Mouse (Mus musculus): Measurements from ENCODE around the gene Cdkl2.
A peak's percentile ranks its signal among the peaks of the same experiment; 100 is the strongest.

The Cdkl2 gene

DNA sequence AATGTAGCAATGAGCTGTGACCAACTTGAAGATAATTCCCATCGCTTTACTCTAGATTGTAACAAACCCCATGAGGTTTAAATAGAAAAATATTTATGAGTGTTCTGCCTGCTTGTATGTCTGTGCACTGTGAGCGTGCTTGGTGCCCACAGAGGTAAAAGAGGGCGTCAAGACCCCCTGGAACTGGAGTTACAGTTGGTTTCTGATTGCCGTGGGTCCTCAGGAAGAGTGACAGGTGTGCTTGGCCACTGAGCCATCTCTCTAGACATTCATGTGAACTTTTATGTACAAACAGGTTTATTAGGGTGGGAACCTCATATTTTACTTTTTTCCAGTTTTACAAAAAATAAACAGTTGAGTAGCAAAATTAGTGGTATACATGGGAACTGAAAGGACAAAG is at the start of gene Cdkl2:
Cdkl2 (minus strand) TSS at position 101 of the 400 bp plus-strand sequence.
- DNase-seq = no peak

DNA sequence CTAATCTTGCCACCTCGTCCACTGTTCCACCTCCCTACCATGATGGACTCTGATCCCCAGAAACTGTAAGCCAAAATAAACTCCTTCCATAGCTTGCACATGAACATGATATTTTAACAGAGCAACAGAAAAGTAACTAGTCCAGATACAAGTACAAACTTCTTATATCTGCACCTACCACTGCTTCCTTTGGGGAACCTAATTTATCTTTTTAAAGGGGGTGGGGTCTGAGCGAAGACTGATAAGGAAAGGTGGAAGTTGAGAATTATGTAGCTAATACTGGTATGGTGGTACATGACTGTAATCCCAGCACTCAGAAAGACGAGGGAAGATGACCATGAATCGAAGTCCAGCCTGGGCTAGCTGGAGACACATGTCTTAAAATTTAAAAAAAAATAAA is 43.8 kb upstream of the Cdkl2 start:
- DNase-seq = no peak

DNA sequence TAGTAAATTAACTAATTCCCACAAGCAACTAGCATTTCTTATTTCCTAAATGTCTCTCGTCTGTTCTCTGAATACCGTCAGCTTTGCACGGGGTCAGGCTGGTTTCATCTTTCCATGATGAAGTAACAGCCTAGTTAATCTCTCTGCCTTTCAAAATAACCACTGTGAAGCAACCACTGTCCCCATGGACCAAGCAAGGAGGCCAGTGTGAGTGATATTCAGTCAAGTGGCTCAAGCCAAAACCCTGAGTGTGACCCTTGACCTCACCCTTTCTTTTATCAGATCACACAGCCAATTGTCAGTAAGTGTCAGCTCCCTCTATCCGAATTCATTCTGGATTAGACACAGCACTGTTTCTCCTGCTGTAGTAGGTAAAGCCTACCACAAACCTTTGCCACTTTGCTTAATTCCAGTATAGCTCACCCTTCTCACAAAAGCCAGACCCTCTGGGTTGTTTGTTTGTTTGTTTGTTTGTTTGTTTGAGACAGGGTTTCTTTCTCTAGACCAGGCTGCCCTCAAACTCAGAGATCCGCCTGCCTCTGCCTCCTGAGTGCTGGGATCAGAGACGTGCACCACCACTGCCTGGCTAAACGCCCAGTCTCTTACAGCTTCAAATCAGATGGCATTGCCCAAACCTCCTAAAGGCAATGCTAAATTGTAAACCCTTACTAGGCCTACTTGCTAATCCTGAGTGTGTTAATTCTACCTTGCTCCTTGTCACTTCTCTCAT is 42.3 kb upstream of the Cdkl2 start:
- no peak for DNase-seq

DNA sequence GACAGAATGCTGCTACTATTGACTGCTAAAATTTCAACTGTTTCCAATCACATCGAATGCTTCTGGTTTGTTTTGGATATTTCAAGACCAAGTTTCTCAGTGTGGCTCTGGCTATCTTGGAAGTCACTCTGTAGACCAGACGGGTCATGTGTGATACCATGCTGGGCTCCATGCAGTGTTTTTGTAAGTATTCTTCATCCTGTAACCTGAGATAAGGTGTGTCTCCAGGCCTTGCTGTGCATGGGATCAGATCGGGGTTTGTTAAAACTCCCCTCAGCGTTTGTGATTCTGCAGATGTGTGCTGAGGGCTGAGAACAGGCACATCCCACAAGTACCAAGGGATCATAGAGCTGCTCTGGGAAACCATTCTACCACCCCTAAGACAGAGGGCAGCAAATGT is 41.6 kb upstream of the Cdkl2 start:
- DNase-seq = no peak

DNA sequence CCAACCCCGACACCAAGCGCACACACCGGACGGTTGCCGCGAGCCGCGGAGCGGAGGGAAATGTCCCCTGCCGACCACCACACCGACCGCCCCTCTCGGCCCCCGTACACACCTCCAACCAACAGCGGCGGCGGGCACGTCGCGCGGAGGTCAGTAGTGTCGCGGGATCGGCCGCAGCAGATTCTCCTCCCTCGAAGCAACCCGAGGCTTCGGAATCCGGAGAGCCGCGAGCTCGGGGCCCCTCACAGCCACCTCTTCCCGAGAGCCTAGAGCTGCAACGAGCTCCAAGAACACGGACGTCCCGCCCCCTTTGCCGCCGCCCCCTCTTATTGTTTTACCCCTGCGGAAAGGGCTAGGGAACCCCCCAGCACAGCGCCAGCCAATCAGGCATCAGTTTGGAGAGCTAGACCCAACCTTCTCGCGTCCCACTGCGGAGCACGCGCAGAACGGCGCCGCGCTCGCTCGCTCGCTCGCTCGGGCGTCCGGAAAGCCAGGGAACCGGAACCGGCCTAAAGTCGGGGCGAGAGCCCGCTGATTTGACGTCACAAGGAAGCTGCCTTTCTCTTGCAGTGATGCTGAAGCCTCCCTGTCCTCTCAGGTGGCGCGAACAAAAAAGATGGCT is 39.8 kb upstream of the Cdkl2 start, which contains the start of gene G3bp2:
G3bp2 (minus strand) TSS at position 303 of the 622 bp plus-strand sequence.
- peak; percentile 95 to 97 for DNase-seq

DNA sequence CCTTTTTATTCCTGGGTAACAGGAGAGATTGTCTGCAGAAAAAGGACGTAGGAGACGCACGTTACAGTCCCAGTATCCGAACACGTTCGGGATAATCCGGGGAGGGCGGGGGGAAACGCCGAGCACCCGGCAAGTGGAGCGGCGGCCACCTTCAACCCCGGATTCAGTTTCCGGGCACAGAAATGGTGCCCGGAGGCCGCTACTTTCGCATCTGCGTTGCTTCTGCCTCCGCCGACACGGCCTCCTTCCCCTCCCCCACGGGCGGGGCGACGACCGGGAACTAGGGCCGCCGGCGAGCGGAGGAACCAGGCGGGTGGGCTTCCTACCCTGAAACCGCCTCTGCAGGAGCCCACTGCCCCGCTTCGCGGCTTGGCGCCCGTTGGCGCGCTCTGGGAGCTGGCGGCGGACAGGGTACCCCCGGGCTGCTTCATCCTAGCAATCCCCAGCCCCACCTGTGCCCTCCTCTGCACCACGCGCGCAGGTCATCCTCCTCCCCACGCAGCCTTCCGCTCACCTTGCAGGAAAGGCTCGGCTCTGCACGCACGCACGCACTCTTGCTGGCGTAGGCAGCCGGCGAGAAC is 39.2 kb upstream of the Cdkl2 start:
- peak; percentile 63 to 76 for DNase-seq

DNA sequence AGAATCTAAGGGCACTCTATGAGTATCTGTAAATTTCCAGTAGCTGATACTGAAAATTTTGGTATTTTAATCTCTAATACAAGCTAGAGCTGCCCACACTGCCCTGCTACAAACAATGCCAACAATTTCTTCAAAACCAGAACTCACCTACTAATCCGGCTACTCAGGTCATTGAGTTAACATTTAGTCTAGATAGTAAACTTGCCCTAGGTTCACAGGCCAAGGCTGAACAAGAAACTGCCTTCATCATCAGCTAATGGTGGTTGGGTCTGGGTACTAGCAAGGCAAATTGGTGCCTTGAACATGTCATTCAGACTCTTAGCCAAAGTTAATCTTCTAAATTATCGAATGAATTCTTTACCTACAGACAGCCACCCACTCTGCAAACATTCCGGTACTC is 37.6 kb upstream of the Cdkl2 start:
- no peak for DNase-seq

DNA sequence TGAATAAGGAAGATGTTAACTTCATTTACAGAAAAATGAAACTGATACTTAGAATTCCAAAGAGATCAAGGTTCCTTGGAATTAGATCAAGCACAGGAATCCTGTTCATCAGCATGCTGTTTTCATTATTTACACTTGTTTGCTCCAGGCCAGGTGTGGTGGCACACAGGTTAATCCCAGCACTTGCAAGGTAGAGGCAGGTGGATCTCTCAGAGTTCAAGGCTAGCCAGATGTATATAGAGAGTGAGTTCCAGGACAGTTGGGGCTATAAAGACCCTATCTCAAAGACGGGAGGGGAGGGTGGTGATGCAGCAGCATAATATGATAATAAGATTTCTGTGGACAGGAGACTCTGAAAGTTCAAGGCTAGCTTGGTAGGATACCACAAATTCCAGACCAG is 36.7 kb upstream of the Cdkl2 start:
- DNase-seq = no peak

DNA sequence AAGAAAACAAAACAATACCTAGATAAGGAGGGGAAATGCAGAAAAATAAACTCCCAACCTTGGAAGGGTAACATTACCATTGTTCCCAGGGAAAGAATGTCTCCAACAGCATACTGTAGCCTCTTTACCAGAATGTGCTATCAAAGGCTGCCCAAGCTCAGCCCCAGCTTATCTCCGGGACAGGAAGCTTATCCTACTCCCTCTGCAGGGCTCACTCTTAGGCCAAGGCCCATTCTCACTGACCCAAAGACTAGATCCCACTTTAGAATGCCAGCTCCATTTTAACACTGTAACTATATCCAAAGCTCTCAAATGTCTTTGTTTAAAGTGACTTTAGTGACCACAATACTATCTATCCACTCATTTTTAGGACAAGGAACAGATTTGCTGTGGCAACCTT is 35.6 kb upstream of the Cdkl2 start:
- no peak for DNase-seq

DNA sequence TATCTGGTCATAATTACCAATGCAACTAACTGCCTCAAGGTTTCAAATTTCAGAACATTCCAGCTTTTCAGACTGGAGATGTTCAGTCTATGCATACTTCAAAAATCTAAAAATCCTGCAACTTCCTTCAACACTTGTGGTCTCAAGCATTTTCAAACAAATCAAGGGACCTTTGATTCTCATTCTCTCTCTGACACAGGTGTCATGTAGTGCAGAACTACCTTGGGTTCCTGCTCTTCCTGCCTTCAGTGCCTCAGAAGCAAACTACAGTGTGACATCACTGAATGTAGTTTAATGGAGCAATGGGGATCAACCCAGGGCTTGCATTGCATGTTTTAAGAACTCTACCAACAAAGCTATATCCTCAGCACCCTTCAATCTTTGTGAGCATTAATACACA is 35.1 kb upstream of the Cdkl2 start:
- no peak for DNase-seq

DNA sequence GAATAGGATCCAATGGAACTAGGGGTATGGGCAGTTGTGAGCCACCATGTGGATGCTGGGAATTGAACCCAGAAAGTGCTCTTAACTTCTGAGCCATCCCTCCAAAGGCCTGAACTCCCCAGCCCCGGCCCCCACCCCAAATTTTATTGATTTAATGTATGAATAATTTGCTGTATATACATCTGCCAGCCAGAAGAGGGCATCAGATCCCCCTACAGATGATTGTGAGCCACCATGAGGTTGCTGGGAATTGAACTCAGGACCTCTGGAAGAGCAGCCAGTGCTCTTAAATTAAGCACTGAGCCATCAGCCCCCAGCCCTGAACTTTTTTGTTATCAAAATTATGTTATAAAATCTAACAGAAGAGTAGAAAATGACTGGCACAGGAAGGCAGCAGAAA is 32.6 kb upstream of the Cdkl2 start:
- DNase-seq = no peak

DNA sequence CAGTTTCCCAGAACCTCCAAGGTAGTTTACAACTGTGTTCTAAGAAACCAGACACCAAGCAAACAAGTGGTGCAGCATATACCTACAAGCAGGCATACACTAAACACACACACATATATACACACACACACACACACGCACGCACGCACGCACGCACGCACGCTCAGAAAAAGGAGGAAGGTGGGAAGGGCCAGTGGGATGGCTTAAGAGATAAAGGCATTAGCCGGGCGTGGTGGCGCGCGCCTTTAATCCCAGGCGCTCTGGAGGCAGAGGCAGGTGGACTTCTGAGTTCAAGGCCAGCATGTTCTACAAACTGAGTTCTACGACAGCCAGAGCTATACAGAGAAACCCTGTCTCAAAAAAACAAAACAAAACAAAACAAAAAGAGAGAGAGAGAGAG is 30.4 kb upstream of the Cdkl2 start:
- no peak for DNase-seq

DNA sequence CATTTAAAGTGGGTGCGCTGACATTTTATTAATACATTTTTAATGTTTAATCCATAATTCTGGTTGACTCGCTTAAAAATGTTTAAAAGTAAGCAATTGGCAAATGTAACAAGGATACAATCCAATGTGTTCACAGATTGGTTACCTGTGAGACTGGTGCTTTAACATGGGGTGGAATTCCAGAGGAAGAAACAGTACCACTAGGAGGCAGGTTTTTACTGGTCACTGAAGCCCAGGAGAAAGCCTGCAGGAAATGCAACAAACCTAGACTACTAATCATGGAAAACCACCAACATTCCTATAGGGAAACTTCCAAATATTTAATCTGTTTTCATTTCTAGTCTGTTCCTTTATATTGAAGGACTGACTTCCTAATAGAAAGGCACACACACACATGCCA is 19.5 kb upstream of the Cdkl2 start:
- DNase-seq = no peak

DNA sequence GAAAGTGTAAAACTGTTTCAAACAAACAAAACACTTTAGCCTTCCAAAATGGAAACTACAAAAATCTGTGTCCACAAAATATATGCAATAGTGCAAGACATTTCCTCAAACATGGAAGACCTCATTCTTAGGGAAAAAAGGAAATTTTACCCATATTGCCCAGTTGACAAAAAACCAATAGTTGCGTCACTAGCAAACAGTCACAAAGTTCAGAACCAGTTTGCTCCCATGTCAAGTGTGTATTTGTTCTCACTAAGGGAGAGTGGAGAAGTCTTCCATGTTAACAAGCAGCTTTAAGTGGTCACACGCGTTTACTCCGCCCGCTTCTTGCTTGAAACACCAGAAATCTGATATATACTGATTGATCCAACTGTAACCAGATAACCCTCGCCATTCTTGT is 9.2 kb upstream of the Cdkl2 start:
- no peak for DNase-seq

DNA sequence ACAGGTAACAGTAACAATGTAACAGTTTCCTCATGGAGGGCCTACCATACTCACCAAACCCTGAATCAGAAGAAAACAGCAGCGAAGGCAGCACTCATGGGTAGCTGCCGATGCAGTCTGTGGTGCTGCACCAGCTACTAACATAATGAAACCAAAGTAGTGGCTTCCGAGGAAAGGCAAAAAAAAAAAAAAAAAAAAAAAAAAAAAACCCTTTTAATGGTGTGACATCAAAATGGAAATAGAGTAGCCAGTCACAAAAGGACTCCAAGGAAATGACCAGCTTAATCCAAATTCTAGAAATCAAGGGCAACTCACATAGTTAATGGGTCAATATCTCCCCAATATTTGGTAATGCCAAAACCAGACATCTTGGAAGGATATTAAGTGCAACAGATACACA is 6.7 kb upstream of the Cdkl2 start:
- no peak for DNase-seq

DNA sequence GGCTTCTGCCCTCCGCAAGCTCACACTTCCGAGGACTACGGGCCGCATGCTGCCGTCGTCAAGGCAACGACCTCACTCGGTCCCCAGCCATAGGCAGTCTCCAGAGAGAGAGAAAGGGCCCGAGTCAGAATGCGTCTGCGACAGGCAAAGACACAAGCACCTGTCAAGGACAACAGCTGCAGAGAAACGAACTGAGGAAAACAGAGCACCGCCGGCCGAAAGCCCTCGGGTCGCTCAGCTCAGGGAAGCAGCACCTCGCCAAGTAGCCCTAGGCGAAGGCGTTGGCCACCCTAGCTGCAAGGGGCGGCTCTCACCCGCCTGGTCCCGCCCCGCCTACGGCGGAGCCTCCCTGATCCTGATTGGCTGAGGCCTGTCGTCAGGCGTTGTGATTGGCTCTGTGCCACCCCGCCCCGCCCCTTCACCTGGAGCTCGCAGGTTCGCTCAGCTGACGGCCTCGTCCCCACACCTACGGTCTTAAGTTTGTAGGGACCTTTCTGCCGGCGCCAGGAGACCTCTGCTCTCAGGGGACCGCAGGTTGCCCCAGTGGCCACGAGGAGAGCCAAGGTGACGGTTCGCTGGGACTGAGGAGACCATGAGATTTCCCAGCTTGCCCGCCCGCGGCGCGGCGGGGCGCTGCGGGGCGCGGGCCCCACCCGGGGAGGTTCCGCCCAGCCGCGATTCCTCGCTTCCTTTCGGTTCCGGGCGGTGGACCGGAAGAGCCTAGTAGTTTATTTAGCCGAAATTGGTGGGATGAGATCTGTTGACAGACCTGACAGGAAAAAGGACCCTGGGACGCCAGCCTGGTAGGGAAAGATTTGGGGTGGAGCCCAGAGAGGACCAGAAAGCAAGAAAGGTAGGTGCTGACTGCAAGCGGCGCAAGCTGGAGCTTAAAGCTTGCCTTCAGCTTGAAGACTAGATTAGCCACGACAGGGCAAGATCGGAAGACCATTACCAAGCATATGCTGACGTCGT is 1.0 kb downstream of the Cdkl2 start:
- peak; percentile 98 to 99 for DNase-seq

DNA sequence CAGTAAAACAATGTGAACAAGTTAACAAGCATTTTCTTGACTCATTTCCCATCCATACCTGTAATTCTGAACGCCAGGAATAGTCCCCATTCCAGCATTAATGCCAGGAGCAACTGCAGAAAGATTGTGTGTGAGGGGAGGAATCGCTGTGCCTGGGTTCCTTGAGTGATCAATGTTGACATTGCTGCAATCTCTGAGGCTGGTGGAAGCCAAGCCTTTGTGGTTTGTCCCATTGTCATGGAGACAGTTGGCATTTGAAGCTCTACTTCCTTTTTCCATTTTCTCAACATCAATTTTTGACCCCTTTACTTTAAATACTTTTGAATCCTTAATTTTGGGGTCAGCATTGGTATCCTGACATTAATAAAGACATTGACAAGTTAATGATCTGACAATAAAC is 23.7 kb downstream of the Cdkl2 start:
- DNase-seq = no peak

DNA sequence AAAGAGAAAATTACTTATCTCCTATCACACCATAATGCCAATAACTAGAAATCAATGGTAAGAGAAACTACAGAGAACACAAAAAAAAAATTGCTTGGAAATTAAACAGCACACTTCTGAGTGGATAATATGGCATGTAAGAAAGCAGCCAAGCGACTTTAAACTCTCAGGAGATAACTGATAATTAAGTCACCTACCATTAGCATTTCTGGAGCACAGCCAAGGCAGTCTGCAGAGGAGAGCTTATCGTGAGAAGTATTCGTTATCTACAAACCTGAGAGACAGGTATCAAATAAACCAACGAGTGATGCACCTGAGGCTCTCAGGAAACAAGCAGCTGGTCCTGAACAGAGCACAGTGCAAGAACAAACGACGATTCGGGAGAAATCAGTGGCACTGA is 31.9 kb downstream of the Cdkl2 start:
- DNase-seq = no peak

DNA sequence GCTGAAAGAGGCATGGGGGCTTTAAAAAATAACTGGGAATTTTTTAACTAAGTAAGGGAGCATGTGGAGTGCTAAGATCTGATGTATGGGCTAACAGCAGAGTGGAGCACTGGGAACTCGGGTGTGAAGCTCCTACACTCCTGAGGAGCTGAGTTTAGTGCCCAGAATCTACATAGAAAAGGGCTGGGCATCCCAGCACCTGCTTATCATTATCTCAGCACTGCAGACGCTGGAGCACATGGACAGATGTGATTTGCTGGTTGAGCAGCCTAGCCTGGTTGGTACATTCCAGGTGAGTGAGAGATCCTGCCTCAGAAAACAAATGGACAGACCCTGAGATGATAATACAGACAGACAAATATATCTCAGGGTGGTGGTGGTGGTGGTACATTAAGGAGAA is 33.9 kb downstream of the Cdkl2 start:
- no peak for DNase-seq

DNA sequence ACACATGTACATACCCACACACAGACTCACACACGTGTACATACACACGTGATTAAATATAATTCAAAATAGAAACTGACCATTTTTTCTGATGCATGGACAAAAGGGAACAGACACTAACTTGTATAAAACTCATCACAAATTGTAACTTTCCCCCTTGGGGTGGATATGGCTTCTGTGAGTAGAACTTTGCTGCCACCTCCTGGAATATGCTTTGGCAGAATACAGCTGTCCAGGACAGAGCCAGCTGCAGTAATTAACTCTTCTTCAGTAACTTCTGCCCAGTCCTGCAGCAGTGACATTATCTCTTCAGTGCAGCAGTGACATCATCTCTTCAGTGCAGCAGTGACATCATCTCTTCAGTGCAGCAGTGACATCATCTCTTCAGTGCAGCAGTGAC is 40.7 kb downstream of the Cdkl2 start:
- no peak for DNase-seq

DNA sequence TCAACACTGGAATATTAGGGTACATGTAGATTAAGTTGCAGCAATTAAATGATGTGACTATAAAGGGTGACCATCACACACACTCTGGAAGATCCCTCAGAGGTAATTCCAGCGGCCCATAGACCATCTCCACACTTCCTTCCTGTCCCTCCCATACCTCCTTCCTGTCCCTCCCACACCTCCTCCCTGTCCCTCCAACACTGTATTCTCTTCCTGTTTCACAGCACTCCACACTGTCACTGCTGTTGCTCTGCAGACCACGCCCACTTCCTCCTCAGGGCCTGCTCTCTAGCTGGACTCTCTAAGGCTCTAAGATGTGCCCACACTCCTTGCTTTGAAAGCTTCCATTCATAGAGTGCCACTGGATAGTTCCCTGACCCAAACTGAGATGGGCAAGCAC is 42.9 kb downstream of the Cdkl2 start:
- DNase-seq = no peak

DNA sequence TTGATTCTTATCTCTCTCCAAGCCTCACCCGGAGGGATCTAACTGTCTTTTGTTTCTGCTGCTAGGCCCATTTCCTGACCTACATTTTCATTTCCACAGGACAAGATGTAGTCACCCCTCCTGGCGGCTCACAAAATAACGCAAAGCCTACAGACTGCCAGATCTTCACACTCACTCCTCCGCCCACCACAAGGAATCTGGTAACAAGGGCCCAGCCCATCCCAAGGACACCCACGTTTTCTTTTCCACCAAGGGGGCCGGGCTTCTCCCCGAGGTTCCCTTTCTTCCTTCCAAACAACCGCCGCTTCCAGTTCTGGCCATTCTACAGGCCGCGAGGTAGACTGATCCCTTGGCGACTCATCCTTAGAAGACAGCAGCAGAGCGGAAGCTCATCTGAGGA is 49.1 kb downstream of the Cdkl2 start:
- no peak for DNase-seq

DNA sequence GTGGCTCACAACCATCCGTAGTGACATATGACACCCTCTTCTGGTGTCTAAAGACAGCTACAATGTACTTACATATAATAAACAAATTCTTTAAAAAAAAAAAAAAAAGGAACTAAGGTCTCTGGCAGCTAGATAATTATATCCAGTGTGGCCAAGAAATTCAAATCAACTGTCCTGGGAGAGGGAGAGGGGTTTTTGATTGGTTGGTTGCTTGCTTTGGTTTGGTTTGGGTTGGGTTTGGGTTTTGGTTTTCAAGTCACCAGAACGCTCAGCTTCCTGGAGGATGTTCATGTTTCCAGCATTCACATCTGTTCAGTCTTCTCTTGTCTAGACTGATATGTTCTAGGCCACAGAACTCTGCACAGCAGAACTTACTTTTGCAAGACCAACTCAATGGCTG is 50.6 kb downstream of the Cdkl2 start:
- no peak for DNase-seq
